Mouse (Mus musculus) neural tube, embryonic 10.5 days (tissue): ENCODE measurements around the gene Olfr836.
"Not testable (repeated sequence)": the region's sequence is repeated elsewhere in the genome, so short reads cannot be mapped to it uniquely, and the experiment has no call there.

Experiments used
- DNase-seq: peaks from one replicate; pipeline ENCODE4 v3.0.0-alpha.2; 2017; ENCODE audit warnings: low spot score; ENCODE audit errors: extremely low spot score

Gene Olfr836

DNA sequence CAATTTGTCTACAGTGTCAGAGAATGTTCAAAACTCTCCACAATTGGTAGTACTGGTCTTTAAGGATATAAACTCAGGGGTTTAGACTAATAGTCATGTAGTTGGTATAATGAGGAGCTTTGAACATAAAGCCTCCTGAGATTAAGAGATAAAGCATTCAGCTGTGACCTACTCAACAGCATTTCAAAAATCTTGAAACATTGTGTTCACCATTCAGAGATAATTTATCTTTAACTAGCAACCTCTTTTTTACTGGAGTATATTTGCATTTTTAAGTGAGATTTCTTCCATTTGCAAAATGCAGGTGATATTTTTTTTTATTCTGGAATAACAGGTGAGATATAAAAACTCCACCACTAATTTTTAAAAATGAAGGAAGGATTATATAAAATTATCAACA is at the start of gene Olfr836:
Gene Olfr836 (plus strand): TSS at position 301 of the 400 bp plus-strand sequence.
- no peak for DNase-seq

DNA sequence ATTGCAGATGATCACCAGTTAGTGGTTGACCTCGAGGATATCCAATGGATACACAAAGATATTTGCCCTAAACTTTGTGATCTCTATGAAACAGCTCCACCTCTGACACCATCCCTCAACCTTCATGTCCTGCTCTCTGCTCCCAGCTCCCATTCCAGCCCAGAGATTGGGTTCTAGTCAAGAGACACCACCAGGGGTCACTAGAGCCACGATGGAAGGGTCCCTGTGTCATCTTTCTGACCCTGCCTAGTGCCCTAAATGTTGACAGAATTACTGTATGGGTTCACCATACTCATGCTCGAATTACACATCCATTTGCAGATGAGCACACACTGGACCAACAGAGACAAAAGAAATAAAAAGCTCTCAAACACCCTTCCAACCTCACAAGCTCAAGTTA is 35.2 kb upstream of the Olfr836 start:
- no peak for DNase-seq

DNA sequence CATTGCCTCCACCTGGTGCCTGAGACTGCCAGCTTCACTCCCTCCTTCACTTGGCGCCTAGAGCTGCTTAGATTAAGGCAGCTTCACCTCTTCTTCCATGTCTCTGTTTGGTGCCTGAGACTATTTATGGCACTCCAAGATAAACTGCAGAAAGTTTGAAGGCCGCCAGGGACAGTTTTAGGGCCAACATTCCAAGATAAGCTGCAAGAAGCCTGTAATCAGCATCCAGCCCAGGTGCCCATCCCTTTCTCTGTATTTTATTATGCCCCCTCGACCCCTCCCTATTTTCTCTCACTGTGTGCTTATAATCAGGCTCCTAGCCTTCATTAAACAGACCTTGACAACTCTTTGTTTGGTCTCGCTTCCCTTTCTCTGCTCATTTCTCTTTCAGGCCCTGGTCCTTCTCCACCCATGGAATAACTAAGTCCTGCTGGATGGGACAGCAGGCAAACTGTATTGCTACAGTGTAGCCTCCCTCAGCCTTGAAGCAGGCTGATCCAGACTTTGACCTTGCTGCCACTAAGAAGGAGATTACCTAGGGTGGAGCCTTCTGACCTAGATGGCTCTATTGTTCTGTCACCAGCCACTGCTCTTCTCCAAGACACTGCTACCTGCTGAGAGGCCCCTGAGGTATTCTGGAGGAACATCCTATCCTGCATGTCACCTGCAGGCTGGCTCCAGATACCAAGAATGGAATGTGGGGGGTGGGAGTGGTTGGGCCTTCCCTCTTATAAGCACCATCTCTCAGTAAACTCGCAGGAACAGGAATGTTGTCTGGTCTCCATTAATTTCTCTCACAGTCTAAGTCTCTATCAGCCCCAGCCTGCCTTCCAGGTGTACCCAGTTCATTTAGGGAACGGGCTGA is 27.1 kb upstream of the Olfr836 start:
- DNase-seq, result not testable (repeated sequence)

DNA sequence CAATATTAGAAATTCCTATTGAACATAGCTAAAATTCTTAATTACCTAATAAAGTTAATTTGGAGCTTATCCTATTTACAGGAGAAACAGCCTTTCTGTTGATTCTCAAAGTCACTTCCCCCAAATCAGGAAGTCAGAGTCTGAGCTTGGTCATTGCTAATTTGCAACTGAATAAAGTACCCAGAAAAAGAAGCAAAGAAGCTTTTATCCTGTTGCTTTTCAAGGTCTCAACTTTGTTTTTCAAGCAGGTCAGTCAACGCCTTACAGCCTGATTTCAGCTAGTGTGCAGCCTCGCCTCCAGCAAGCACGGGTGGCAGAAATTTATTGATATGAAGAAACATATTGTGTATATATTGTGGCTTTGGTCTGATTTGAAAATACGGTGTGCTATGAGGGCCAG is 22.9 kb upstream of the Olfr836 start:
- DNase-seq, result no peak

DNA sequence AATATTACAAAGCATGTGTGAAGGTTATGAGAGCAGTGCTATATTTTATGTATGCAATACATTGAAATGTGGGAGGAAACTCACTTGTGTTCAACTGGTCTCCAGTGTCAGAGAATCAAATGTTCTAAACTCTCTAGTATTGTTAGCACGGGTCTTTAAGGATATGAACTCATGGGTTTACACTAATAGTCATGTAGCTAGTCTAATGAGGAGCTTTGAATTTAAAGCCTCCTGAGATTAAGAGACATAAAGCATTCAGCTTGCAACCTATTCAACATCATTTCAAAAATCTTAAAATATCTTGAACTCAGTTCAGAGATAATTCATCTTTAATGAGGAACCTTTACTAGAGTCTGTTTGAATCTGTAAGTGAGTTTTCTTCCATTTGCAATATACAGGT is 15.8 kb downstream of the Olfr836 start, which contains the start of gene Olfr837:
Gene Olfr837 (plus strand): TSS at position 301 of the 400 bp plus-strand sequence.
- DNase-seq, result no peak
